Mouse (Mus musculus) neural tube, embryonic 10.5 days (tissue): ENCODE measurements at regions not wholly inside any gene's neighbourhood (a gene's known extent, or its start where the extent isn't known, plus 50 kb on each side); places are given as distances from the start of the nearest gene placed in this dataset.
"Not testable (repeated sequence)": the region's sequence is repeated elsewhere in the genome, so short reads cannot be mapped to it uniquely, and the experiment has no call there.

Experiments
- DNase-seq: peaks from one replicate; pipeline ENCODE4 v3.0.0-alpha.2; 2017; ENCODE audit warnings: low spot score; ENCODE audit errors: extremely low spot score

- no peak for DNase-seq
These were observed 391.2 kb downstream of the Fign start for GRCm38 (mm10) chr2:63706643-63707042.

- no peak for DNase-seq
These were observed 391.7 kb downstream of the Fign start for GRCm38 (mm10) chr2:63706183-63706582.

- peak; percentile 82 for DNase-seq
These were observed 395.3 kb downstream of the Fign start for GRCm38 (mm10) chr2:63702333-63703096.

- DNase-seq: peak; percentile 26
These were observed 396.0 kb downstream of the Fign start for GRCm38 (mm10) chr2:63701861-63702260.

GRCm38 (mm10) chr2:63700255-63700654 is 397.6 kb downstream of the Fign start:
- DNase-seq: no peak

GRCm38 (mm10) chr2:63669700-63670099 is 428.1 kb downstream of the Fign start:
- DNase-seq: no peak

GRCm38 (mm10) chr2:63668784-63669183 is 429.1 kb downstream of the Fign start:
- DNase-seq: no peak

GRCm38 (mm10) chr2:63659947-63660346 is 437.9 kb downstream of the Fign start:
- DNase-seq: not testable (repeated sequence)
